Mouse (Mus musculus): ENCODE measurements around the gene Acvr1b.
A peak's percentile ranks its signal among the peaks of the same experiment; 100 is the strongest.

Gene Acvr1b

DNA sequence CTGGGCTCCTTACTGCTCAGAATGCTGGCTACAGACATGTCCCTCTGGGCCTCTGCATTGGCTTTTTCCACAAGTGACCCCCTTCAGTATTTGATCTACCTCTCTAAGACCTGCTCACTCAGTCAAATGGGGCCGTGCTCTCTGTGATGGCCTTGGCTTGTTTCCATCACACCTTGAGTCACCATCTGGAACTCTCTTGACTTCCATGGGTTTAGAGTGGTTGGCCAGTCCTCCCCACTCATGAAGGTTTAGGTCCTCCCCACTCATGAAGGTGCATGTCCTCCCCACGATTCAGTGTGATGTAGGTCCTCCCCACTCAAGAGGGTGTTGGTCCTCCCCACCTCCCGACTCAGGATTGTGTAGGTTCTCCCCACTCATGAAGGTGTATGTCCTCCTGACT is 59.3 kb downstream of the Acvr1b start:
- DNase-seq, result peak; percentile 43

GRCm38 (mm10) chr15:101233641-101234275 is 59.9 kb downstream of the Acvr1b start:
- DNase-seq, result peak; percentile 69

DNA sequence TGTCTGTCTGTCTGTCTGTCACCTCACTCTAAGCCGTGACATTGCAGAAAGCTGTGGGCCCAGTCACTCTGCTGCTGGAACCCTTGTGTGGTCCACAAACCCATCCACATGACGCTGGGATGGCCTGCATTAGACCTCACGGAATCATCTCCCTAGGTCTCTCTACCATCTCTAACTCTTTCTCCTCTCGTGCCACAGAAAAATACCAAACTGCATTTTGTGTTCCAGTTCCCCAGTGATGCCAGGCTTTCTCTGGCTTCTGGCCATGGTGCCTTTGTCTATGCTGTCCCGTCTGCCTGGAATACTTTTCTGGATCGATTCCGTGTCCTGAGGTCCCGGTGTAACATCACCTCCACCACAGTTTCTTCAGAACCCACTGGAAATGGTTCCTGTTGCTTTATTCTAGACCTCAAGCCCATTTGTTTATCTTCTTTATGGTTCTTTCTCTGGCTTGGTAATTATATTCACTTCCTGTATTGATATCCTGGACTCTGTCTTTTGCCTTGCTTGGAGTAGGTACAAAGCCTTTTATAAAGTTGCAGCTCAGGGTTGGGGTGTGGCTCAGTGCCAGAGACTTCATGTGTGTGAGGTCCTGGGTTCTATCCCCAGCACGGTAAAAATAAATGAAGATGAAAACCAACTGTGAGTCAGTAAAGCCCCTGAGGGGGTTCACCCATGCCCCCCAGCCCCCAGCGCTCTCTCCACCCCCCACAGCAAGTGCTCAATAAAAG is 60.9 kb downstream of the Acvr1b start:
- DNase-seq, result no peak

- DNase-seq, result no peak
Observed at GRCm38 (mm10) chr15:101235342-101235698, 61.5 kb downstream of the Acvr1b start.

GRCm38 (mm10) chr15:101235728-101236327 is 62.0 kb downstream of the Acvr1b start:
- DNase-seq, result no peak

DNA sequence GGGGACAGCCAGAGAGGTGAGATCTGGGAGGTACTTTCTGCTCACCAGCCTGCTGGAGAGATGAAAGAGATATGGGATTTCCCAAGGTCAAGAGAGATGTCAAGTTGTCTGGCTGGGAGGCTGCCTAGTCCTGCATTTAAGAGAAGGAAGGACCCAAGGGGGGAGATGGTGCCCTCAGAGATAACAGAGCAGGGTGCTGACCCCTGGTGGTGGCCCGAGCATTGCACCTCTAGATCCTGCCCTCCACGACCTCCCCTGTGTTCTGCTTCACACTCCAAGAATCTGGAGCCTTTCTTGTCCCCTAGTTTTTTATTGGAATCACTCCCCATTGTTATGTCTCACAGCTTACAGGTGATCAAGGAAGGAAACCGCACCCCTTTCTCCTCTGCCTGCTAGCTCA is 63.0 kb downstream of the Acvr1b start:
- DNase-seq, result peak; percentile 88

- peak; percentile 72 for DNase-seq
Observed at GRCm38 (mm10) chr15:101238885-101239511, 65.1 kb downstream of the Acvr1b start.

DNA sequence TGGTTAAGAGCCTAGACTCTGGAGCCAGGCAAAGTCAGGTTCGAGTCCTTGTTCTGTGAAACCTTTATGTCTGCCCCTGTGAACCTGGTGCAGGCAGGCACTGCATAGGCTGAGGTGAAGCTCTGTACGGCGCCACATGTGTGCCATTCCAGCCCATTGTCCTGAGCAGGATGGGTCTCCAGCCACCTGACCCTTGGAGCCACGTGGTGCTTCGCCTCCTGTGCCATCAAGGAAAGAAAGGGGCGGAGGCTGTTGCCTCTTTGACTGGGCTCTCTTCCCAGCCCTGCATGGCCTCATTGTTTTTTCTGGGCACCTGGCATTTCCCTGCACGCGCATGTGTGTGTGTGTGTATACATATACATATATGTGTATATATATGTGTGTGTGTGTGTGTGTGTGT is 66.0 kb downstream of the Acvr1b start:
- no peak for DNase-seq

GRCm38 (mm10) chr15:101240799-101241204 is 66.9 kb downstream of the Acvr1b start:
- DNase-seq, result peak; percentile 90

GRCm38 (mm10) chr15:101241236-101241635 is 67.4 kb downstream of the Acvr1b start:
- DNase-seq, result no peak

DNA sequence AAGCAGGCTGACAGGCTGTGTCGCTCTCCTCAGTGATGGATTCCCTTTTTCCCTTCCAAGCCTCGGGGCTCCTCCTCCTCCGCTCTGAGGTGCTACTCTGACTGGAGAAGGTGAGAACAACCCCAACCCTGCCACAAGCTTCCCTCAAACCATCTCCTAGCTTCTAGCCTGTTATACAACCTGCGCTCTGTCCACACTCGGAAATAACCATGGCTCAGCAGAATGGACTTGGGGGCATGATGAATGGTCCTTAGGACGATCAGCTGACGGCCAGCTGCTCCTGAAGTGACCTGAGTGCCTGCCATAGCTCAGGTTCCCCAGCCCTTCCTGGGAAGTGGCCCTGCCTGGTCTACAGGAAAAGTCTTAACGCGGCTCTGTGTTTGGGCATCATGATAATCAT is 68.0 kb downstream of the Acvr1b start:
- DNase-seq, result no peak

DNA sequence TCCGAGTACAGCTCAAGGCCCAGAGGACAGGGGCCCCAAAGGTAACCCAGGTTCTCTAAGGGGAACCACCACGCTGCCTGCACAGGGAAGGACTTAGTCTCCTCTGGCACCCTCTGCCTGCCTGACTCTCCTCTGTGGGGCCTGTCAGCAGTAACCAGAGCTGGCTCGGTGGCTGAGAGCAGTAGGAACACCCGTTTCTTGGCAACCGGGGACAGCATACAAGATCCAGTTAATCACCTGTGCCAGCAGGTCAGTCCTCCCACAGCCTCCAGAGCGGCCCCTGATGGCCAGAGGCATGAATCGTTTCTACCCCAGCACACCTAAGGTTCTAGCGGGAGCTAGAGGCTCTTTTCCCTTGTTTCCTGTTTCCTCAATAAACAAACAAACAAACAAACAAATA is 68.8 kb downstream of the Acvr1b start:
- peak; percentile 67 for DNase-seq

GRCm38 (mm10) chr15:101244012-101244411 is 70.1 kb downstream of the Acvr1b start:
- DNase-seq, result no peak

- peak; percentile 97 for DNase-seq
Observed at GRCm38 (mm10) chr15:101246231-101247154, 72.6 kb downstream of the Acvr1b start.

DNA sequence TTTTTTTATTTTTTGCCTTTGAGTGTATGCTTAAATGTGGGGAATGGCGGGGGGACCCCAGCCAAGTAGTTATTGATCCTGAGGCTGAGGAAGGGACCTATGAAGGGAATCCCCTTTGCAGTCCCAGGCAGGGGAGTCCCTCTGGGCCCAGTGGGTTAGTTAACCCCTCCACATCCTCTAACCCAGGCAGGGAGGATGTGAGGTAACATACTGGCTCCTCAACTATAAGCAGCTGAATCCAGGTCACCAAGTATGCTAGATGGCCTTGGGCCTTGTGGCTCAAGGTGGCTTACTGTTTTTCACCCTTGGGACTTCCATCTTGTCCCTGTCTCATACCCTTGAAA is 73.3 kb downstream of the Acvr1b start:
- no peak for DNase-seq

DNA sequence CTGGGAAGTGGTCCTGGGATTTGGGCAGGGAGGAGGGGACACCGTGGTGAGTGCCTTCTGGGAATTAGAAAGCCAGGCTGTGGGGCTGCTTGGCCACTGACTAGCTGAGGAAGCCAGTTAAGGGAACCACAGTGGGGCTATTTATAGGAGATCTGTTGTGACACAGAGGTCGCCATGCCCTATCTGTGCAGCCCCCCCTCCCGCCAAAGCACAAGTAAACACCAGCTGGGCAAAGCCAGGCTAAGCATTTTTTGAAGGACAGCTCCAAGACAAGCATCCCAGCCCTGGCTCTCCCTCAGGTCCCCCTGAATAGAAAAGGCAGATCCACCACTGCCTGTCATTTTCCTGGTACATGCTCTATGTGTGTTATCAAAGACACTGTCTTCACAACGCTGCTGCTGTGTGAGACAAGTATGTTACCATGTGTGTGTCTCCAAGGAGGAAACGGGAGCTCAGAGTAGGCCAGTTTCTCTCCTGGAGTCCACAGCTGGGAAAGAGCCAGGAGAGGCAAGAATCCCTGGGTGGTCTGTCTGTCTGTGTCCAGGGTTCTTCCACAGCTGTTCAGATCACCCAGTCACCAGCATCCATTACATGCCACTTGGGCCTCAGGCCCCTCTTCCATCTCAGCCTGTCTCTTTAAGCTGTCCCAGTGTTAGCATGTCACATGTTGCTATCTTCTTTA is 74.3 kb downstream of the Acvr1b start:
- no peak for DNase-seq

DNA sequence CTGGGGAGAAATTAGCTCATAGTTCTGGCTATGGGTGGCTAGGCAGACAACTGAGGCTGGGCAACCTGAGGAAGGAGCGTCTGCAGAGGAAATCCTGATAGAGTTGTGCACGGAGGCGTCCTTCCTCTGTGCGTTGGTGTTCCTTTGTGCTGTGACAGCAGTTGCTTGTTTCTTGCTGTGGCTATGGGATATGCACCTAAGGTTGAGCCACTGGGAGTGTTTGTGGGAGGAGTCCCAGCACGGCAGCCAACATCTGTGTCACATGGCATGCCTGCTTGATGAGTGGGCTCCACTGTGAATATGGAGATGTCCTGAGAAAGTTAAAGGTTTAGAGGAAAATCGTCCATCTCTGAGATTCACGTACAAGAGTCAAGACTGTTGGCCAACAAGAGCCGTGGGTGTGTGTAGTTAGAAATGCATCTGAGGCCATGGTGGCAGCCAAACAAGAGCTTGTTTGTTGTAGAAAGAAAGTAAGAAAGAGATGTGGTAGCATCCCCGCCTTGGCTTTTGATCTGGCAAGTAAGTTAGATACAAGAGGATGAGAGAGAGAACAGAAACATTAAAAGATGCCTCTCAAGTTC is 76.4 kb downstream of the Acvr1b start:
- DNase-seq, result no peak

DNA sequence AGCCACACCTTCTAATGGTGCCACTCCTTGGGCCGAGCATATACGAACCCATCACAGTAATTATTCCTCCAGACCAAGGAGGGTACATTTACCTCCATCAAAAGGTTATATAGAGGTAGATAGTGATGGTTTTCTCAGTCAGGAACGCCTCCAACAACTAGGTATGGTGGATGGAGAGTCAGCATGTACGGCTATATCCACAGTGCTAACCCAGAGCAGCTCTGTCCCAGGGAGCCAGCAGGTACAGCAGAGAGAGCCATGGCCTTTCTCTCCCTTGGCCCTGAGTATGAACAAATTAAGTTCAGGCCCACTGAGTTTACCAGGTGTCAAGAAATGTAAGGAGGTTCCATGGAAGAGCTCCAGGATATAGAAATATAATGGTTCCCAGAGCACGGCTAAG is 78.1 kb downstream of the Acvr1b start:
- DNase-seq, result no peak

GRCm38 (mm10) chr15:101252614-101253013 is 78.7 kb downstream of the Acvr1b start:
- no peak for DNase-seq

DNA sequence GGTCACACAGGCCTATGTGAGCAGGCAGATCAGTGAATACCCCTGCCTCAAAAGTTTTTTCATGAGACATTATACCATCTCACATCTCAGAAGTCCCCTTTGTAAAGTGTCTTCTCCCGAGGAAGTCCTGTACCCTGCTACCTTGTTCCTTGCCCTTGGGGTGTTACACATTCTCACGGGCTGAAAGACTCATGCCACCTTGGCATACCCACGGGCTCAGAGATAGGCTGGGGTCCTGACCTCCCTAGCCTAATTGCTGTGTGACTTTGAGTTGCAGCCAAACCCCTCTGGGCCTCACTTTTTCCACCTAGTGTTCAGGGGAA is 79.7 kb downstream of the Acvr1b start:
- no peak for DNase-seq

GRCm38 (mm10) chr15:101253886-101254795 is 80.3 kb downstream of the Acvr1b start, which contains the start of gene Nr4a1:
Gene Nr4a1 (plus strand): TSS chr15:101254269.
- peak; percentile 84 for DNase-seq

Data from lung, postnatal 14 days (tissue).